Mouse (Mus musculus) CH12.LX (cell line): ENCODE measurements at regions not wholly inside any gene's neighbourhood (a gene's known extent, or its start where the extent isn't known, plus 50 kb on each side); places are given as distances from the start of the nearest gene placed in this dataset.

Experiments
- DNase-seq: peaks from one replicate; pipeline ENCODE4 v3.0.0-alpha.2; 2013; ENCODE audit errors: extremely low read depth
- H3K27ac ChIP-seq: 2 replicates; pipeline ENCODE4 v1.5.1; 2012; ENCODE audit warnings: low read depth, mild to moderate bottlenecking, control low read depth, moderate library complexity; ENCODE audit not compliant: insufficient read depth
- H3K27me3 ChIP-seq: replicated peaks from 2 replicates; pipeline ENCODE3; 2012; ENCODE audit warnings: inconsistent platforms
- H3K36me3 ChIP-seq, 2 experiments: replicated peaks in 1 of 2; 2 replicates each; pipeline versions ENCODE3 to v1.6.1; 2012; ENCODE audit warnings: inconsistent platforms in 1 of 2, low read length in 1 of 2, mild to moderate bottlenecking in 1 of 2, mixed read lengths in 1 of 2, moderate library complexity in 1 of 2; ENCODE audit not compliant: control insufficient read depth in 1 of 2, insufficient read depth in 1 of 2
- H3K4me1 ChIP-seq, 2 experiments: 2 replicates each; pipeline ENCODE4 v1.6.1; 2012; ENCODE audit warnings: inconsistent platforms in 1 of 2, moderate library complexity in 1 of 2; ENCODE audit not compliant: insufficient read depth in 2 of 2, control insufficient read depth in 1 of 2
- H3K4me2 ChIP-seq: 2 replicates; pipeline ENCODE4 v1.6.1; 2012; ENCODE audit warnings: low read depth, mild to moderate bottlenecking, control low read depth; ENCODE audit not compliant: poor library complexity, insufficient read depth, severe bottlenecking
- H3K4me3 ChIP-seq, 3 experiments: fragments of 150-350 bp in 1 of 3; sonication (generic) in 1 of 3; replicated peaks in 1 of 3; 2 replicates each; pipeline versions ENCODE3 to v1.5.1; 2011 to 2012; ENCODE audit warnings: low read depth in 2 of 3, low read length in 2 of 3, mild to moderate bottlenecking in 2 of 3, moderate library complexity in 2 of 3, control low read depth in 1 of 3, improper control_type of control experiment in 1 of 3, inconsistent platforms in 1 of 3, mixed read lengths in 1 of 3; ENCODE audit not compliant: poor library complexity in 1 of 3
- H3K79me2 ChIP-seq: replicated peaks from 2 replicates; pipeline ENCODE4 v1.6.1; 2012; ENCODE audit warnings: mild to moderate bottlenecking, moderate library complexity; ENCODE audit not compliant: control insufficient read depth, poor library complexity, insufficient read depth, severe bottlenecking; ENCODE audit errors: extremely low read depth
- H3K9ac ChIP-seq: 2 replicates; pipeline ENCODE4 v1.6.1; 2012; ENCODE audit warnings: low read depth, mild to moderate bottlenecking, control low read depth, moderate library complexity; ENCODE audit not compliant: insufficient read depth
- H3K9me3 ChIP-seq: replicated peaks from 2 replicates; pipeline ENCODE3; 2012; ENCODE audit warnings: low read length, inconsistent platforms, mixed read lengths
- CHD1 ChIP-seq: IDR thresholded peaks from 2 replicates; pipeline ENCODE4 v1.6.1; 2012; ENCODE audit warnings: low read depth, low read length, improper control_type of control experiment, inconsistent platforms
- CHD2 ChIP-seq: IDR thresholded peaks from 2 replicates; pipeline ENCODE4 v1.6.1; 2011; ENCODE audit warnings: low read length, improper control_type of control experiment
- E2F4 ChIP-seq: IDR thresholded peaks from 2 replicates; pipeline ENCODE4 v1.6.1; 2011; ENCODE audit warnings: low read depth, low read length, improper control_type of control experiment; ENCODE audit not compliant: insufficient replicate concordance
- ELF1 ChIP-seq: IDR thresholded peaks from 2 replicates; pipeline ENCODE4 v1.6.1; 2014; ENCODE audit warnings: low read depth, mild to moderate bottlenecking, inconsistent platforms, low read length, improper control_type of control experiment
- EP300 ChIP-seq: IDR thresholded peaks from 2 replicates; pipeline ENCODE4 v1.6.1; 2011; ENCODE audit warnings: low read length, improper control_type of control experiment
- GABPA ChIP-seq: IDR thresholded peaks from 2 replicates; pipeline ENCODE4 v1.6.1; 2012; ENCODE audit warnings: low read depth, low read length, improper control_type of control experiment, inconsistent platforms; ENCODE audit not compliant: insufficient replicate concordance
- HCFC1 ChIP-seq: IDR thresholded peaks from 2 replicates; pipeline ENCODE4 v1.6.1; 2012; ENCODE audit warnings: low read depth, mild to moderate bottlenecking, inconsistent platforms, low read length, improper control_type of control experiment
- IRF4 ChIP-seq: IDR thresholded peaks from 2 replicates; pipeline ENCODE4 v1.6.1; 2014; ENCODE audit warnings: low read depth, mild to moderate bottlenecking, inconsistent platforms, low read length, improper control_type of control experiment
- JUN ChIP-seq: IDR thresholded peaks from 2 replicates; pipeline ENCODE4 v1.6.1; 2011; ENCODE audit warnings: low read depth, mild to moderate bottlenecking, low read length, improper control_type of control experiment, moderate library complexity; ENCODE audit not compliant: insufficient read depth
- JUND ChIP-seq: conservative IDR thresholded peaks from 2 replicates; pipeline ENCODE4 v1.6.1; 2011; ENCODE audit warnings: low read depth, low read length, improper control_type of control experiment
- KAT2A ChIP-seq: IDR thresholded peaks from 2 replicates; pipeline ENCODE4 v1.6.1; 2012; ENCODE audit warnings: low read length, improper control_type of control experiment, inconsistent platforms; ENCODE audit not compliant: insufficient replicate concordance
- MAX ChIP-seq: IDR thresholded peaks from 2 replicates; pipeline ENCODE4 v1.6.1; 2011; ENCODE audit warnings: low read length, improper control_type of control experiment
- MXI1 ChIP-seq: IDR thresholded peaks from 2 replicates; pipeline ENCODE4 v1.6.1; 2011; ENCODE audit warnings: mild to moderate bottlenecking, low read depth, low read length, improper control_type of control experiment
- MYC ChIP-seq: IDR thresholded peaks from 2 replicates; pipeline ENCODE4 v1.6.1; 2011; ENCODE audit warnings: low read depth, mild to moderate bottlenecking, improper control_type of control experiment, low read length
- PAX5 ChIP-seq: IDR thresholded peaks from 2 replicates; pipeline ENCODE4 v1.6.1; 2012; ENCODE audit warnings: low read length, inconsistent platforms, mixed read lengths
- POLR2A ChIP-seq: IDR thresholded peaks from 2 replicates; pipeline ENCODE4 v1.6.1; 2011; ENCODE audit warnings: low read depth, mild to moderate bottlenecking, improper control_type of control experiment, low read length
- RAD21 ChIP-seq: IDR thresholded peaks from 2 replicates; pipeline ENCODE4 v1.6.1; 2011; ENCODE audit warnings: low read depth, mild to moderate bottlenecking, low read length, improper control_type of control experiment, moderate library complexity
- SIN3A ChIP-seq: IDR thresholded peaks from 2 replicates; pipeline ENCODE4 v1.6.1; 2012; ENCODE audit warnings: low read length, improper control_type of control experiment, inconsistent platforms
- USF1 ChIP-seq: IDR thresholded peaks from 2 replicates; pipeline ENCODE4 v1.6.1; 2014; ENCODE audit warnings: low read depth, mild to moderate bottlenecking, inconsistent platforms, low read length, improper control_type of control experiment
- USF2 ChIP-seq: conservative IDR thresholded peaks from 2 replicates; pipeline ENCODE4 v1.6.1; 2011; ENCODE audit warnings: low read depth, low read length, improper control_type of control experiment
- ZC3H11A ChIP-seq: IDR thresholded peaks from 2 replicates; pipeline ENCODE4 v1.6.1; 2012; ENCODE audit warnings: low read depth, mild to moderate bottlenecking, inconsistent platforms, low read length, improper control_type of control experiment
- ZKSCAN1 ChIP-seq: IDR thresholded peaks from 2 replicates; pipeline ENCODE4 v1.6.1; 2012; ENCODE audit warnings: low read depth, inconsistent platforms, low read length, improper control_type of control experiment, borderline replicate concordance
- dilution Hi-C: fragments of 300-500 bp; cut with MboI; formaldehyde crosslinking; loops from 2 replicates; pipeline ENCODE4 v1.14.3; 2020; ENCODE audit warnings: low sequenced_read_pairs; ENCODE audit not compliant: extremely low pct_unique_long_range_greater_than_20kb, extremely low pct_ligation_motif_present
- in situ Hi-C: fragments of 300-500 bp; cut with MboI; formaldehyde crosslinking; loops from 3 replicates; pipeline ENCODE4 v1.14.3; 2019; ENCODE audit warnings: low sequenced_read_pairs, low pct_ligation_motif_present, low pct_unique_long_range_greater_than_20kb, mixed read lengths

GRCm38 (mm10) chr9:59189141-59189540 lies 102.2 kb upstream of the Adpgk start:
- Histone ChIP-seq H3K79me2 (no peaks in the 10 kb centered on the region), H3K4me1 (no peaks in the 10 kb centered on the region), H3K4me2 (peak overlapping the region; percentile 52), H3K9me3 (peaks cover 2% of the 10 kb centered on the region), H3K4me3 (peak overlapping the region in 1 of 3 experiments; percentile 26), H3K27me3 (no peaks in the 10 kb centered on the region)
- in situ Hi-C loops, result no loop called here
- TF ChIP-seq HCFC1 (no peak), KAT2A (no peak), USF2 (no peak), USF1 (no peak)
- TF ChIP-seq, all 38 proteins: peak for 0
- dilution Hi-C loops, result no loop called here
- DNase-seq, result no peak
- Histone ChIP-seq H3K9ac (no peak overlapping the region), H3K27ac (no peak overlapping the region), H3K36me3 (no peaks in the 10 kb centered on the region)

GRCm38 (mm10) chr9:59188411-59188810 lies 102.9 kb upstream of the Adpgk start:
- in situ Hi-C loops, result no loop called here
- Histone ChIP-seq H3K27ac (no peak overlapping the region), H3K9me3 (peaks cover 2% of the 10 kb centered on the region), H3K4me2 (no peak overlapping the region), H3K36me3 (no peaks in the 10 kb centered on the region), H3K9ac (no peak overlapping the region), H3K4me1 (peaks cover 0 to 2% of the 10 kb centered on the region in 2 experiments; a peak in 1 of 4 replicates), H3K27me3 (no peaks in the 10 kb centered on the region), H3K79me2 (no peaks in the 10 kb centered on the region), H3K4me3 (no peak overlapping the region)
- no peak for DNase-seq
- dilution Hi-C loops, result no loop called here
- TF ChIP-seq ELF1 (no peak), KAT2A (no peak), RAD21 (no peak), MXI1 (no peak), EP300 (no peak), IRF4 (no peak), ZKSCAN1 (no peak), POLR2A (no peak), E2F4 (no peak), PAX5 (no peak), MAX (no peak), ZC3H11A (no peak), JUN (no peak), MYC (no peak), JUND (no peak), GABPA (no peak), CHD2 (no peak), CHD1 (no peak), SIN3A (no peak)
